Mouse (Mus musculus): Measurements from ENCODE around the gene Shroom4. TPM values are rescaled to one million over a fixed set of nuclear protein-coding genes. Genes with fewer than 3 reads are reported as not detected.

Gene Shroom4
- not detected for total RNA-seq (2023)

GRCm38 (mm10) chrX:6399626-6400397 is at the start of gene Shroom4:
Shroom4 (plus strand) TSS chrX:6399854.

Other genes with a start within 250 kb of the Shroom4 start
- not detected for gene Nudt10, start 226.8 kb upstream of the Shroom4 start, total RNA-seq (2023)
- gene Bmp15, start 79.1 kb upstream of the Shroom4 start, total RNA-seq (2023): not detected

Data from CD8-positive naive resting alpha-beta T cell, adult 57 days (primary cell).